Mouse (Mus musculus) embryonic facial prominence, embryonic 12.5 days (tissue): ENCODE measurements around the gene Serpinb9d. TPM values are rescaled to one million over a fixed set of nuclear protein-coding genes. Genes with fewer than 3 reads are reported as not detected.
"Not testable (repeated sequence)": the region's sequence is repeated elsewhere in the genome, so short reads cannot be mapped to it uniquely, and the experiment has no call there.

Experiments used
- ATAC-seq: fragments of 200-750 bp; cut with Nextera tagmentation; 2 replicates; pipeline ENCODE4 v1.8.0; 2017; ENCODE audit not compliant: insufficient number of reproducible peaks, insufficient read depth, low FRiP score, low TSS enrichment
- H3K27ac ChIP-seq: fragments of 300-500 bp; sonication (generic); 2 replicates; pipeline ENCODE4 v1.5.1; 2016; ENCODE audit warnings: mild to moderate bottlenecking
- H3K27me3 ChIP-seq: fragments of 300-500 bp; sonication (generic); 2 replicates; pipeline ENCODE4 v1.6.1; 2016; ENCODE audit warnings: mild to moderate bottlenecking, moderate library complexity
- H3K36me3 ChIP-seq: fragments of 300-500 bp; sonication (generic); 2 replicates; pipeline ENCODE4 v1.6.1; 2016; ENCODE audit warnings: mild to moderate bottlenecking
- H3K4me1 ChIP-seq: fragments of 300-500 bp; sonication (generic); 2 replicates; pipeline ENCODE4 v1.6.1; 2016
- H3K4me2 ChIP-seq: fragments of 300-500 bp; sonication (generic); replicated peaks from 2 replicates; pipeline ENCODE4 v1.6.1; 2016; ENCODE audit warnings: mild to moderate bottlenecking, moderate library complexity
- H3K4me3 ChIP-seq: fragments of 300-500 bp; sonication (generic); 2 replicates; pipeline ENCODE4 v1.5.1; 2016; ENCODE audit warnings: mild to moderate bottlenecking
- H3K9ac ChIP-seq: fragments of 300-500 bp; sonication (generic); 2 replicates; pipeline ENCODE4 v1.6.1; 2016; ENCODE audit warnings: mild to moderate bottlenecking, moderate library complexity
- H3K9me3 ChIP-seq: fragments of 300-500 bp; sonication (generic); 2 replicates; pipeline ENCODE4 v1.6.1; 2016; ENCODE audit warnings: mild to moderate bottlenecking, moderate library complexity
- WGBS: fragments of 180-500 bp; shearing (Covaris S2); methylation state at CpG from one replicate; pipeline ENCODE4 v1.1.7; 2016; 5-methylcytosine and 5-hydroxymethylcytosine counted together
- polyA plus RNA-seq: library from polyadenylated mRNA; unstranded; fragments of >200 nt; fragmentation: Nextera tagmentation; extraction: Ambion mirVana; gene quantifications from 2 replicates; pipeline ENCODE4 v1.2.1, GENCODE M21; 2016

Serpinb9d gene
- polyA plus RNA-seq = not detected in 2 replicates

DNA sequence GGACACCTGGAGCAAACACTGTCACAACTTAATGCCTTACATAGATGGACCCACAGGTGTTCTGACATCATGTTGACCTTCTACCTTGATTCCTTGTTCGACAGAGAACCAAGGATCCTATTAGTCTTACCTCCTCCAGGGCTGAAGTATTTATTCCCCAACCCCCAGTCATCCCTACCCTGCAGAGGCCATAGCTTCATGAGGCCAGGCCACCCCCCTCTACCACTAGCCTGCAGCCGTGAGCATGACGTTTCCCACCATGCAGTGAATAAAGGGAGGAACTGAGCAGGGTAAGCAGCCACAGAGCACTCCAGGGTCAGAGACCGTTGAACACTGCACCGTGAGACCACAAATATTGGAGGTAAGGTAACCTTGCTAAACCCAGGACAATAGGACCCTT, at the start of gene Serpinb9d:
Gene Serpinb9d, plus strand, starts transcription at position 301 of the 400 bp plus-strand sequence.
- Histone ChIP-seq H3K27ac (no peak within 1 kb of the TSS), H3K9me3 (no peaks in the 10 kb centered on the region)
- WGBS = 78% methylated on average over 5 of the region's 5 CpGs

DNA sequence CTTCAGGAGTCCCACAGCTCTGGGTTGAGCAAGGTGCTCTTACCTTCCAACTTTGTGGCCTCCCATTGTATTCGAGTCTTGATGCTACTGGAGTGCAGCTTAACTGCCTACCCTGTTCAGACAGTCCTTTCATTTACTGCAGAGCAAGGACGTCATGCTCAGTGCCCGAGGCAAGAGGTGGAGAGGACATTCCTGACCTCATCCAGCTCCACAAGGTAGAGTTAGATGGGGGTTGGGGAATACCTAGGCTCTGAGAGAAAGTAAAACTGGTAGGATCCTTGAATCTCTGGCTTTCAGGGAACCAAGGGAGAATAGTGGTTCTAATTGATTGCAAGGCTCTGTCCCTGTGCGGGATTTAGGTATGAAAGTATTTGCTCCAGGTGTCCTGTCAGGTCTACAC, 33.1 kb upstream of the Serpinb9d start, which contains the start of gene Serpinb9c:
Gene Serpinb9c, minus strand, starts transcription at position 101 of the 400 bp plus-strand sequence.
- no peak for ATAC-seq
- Histone ChIP-seq H3K27ac (no peak within 1 kb of the TSS), H3K4me1 (no peaks in the 10 kb centered on the region), H3K9me3 (0 out of 2 replicates have a peak, but pooled peaks cover 2% of the 10 kb centered on the region), H3K36me3 (no peaks in the 10 kb centered on the region), H3K4me3 (no peak within 1 kb of the TSS), H3K4me2 (no peak within 1 kb of the TSS), H3K9ac (no peak within 1 kb of the TSS), H3K27me3 (no peaks in the 10 kb centered on the region)
- 68% methylated on average over 4 of the region's 4 CpGs for WGBS

More for the DNA sequence above, at the start of gene Serpinb9d:
- Histone ChIP-seq H3K4me1 (no peaks in the 10 kb centered on the region), H3K4me3 (no peak within 1 kb of the TSS), H3K4me2 (no peak within 1 kb of the TSS), H3K36me3 (no peaks in the 10 kb centered on the region), H3K27me3 (no peaks in the 10 kb centered on the region), H3K9ac (no peak within 1 kb of the TSS)
- ATAC-seq = no peak

DNA sequence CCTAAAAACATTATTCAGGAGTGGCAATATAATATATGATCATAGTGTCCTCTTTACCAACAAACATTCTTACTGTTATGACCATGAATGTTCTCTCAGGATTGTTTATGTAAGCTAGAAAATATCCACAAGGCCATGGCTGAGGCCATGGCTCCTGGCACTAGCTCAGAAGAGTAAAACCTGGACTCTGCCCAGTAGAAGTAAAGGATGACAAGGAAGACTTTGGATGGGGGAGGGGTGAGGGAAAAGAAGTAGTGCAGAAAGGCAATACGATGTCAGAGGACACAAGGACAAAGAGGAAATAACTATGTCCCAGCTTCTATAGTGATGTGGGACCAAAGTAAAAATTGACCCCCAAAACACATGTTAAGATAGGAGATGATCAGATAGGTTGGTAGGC, 2.3 kb upstream of the Serpinb9d start:
- 82% methylated on average over 1 of the region's 1 CpGs for WGBS
- not testable (repeated sequence) for H3K4me1 ChIP-seq

DNA sequence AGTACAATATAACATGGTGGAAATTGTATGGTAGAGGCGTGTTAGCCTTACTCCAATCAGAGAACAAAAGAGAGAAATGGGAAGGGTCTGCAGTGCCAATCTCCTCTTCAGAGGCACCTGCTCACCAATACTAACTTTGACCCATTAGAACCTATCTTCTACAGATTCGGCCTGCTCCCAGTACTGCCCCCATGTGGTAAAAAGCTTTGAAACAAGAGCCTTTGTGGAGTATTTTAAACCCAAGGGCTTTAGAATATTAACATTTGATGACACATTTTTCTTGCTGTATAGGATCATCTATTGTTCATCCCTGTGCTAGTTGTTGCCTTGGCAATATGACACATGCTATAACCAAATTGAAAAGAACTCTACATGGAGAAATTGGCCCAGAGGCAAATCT, 7.0 kb downstream of the Serpinb9d start:
- Histone ChIP-seq H3K27ac (no peak overlapping the region), H3K9ac (no peak overlapping the region), H3K27me3 (no peaks in the 10 kb centered on the region), H3K4me1 (no peaks in the 10 kb centered on the region), H3K9me3 (no peaks in the 10 kb centered on the region; the same call in 1 of the 2 replicates), H3K4me2 (no peak overlapping the region), H3K4me3 (no peak overlapping the region), H3K36me3 (no peaks in the 10 kb centered on the region)
- WGBS = 53% methylated on average over 2 of the region's 2 CpGs
- no peak for ATAC-seq

More for the DNA sequence above, 2.3 kb upstream of the Serpinb9d start:
- not testable (repeated sequence) for H3K9ac ChIP-seq, H3K9me3 ChIP-seq, H3K36me3 ChIP-seq, H3K4me3 ChIP-seq, H3K27me3 ChIP-seq, H3K4me2 ChIP-seq, ATAC-seq, H3K27ac ChIP-seq

DNA sequence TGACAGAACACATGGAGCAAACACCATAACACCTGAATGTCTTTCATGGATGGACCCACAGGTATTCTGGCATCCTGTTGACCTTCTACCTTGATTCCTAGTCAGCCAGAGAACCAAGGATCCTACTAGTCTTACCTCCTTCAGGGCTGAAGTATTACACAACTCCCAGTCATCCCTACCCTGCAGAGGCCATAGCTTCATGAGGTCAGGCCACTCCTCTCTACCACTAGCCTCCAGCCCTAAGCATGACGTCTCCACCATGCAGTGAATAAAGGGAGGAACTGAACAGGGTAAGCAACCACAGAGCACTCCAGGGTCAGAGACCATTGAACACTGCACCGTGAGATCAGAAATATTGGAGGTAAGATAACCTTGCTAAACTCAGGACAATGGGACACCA, 56.6 kb downstream of the Serpinb9d start, which contains the start of gene Serpinb9e:
Gene Serpinb9e, plus strand, starts transcription at position 301 of the 400 bp plus-strand sequence.
- not testable (repeated sequence) for H3K9me3 ChIP-seq, ATAC-seq
- WGBS = 81% methylated on average over 2 of the region's 2 CpGs

More for the DNA sequence above, 56.6 kb downstream of the Serpinb9d start, which contains the start of gene Serpinb9e:
- H3K9ac ChIP-seq, H3K27ac ChIP-seq, H3K27me3 ChIP-seq, H3K4me2 ChIP-seq, H3K4me1 ChIP-seq, H3K4me3 ChIP-seq, H3K36me3 ChIP-seq: not testable (repeated sequence)

Other genes with a start within 250 kb of the Serpinb9d start
- gene Serpinb6b, start 227.8 kb upstream of the Serpinb9d start, polyA plus RNA-seq = 1.0 and 1.1 TPM in 2 replicates
- gene Serpinb9, start 189.7 kb upstream of the Serpinb9d start, polyA plus RNA-seq = 2.2 and 2.6 TPM in 2 replicates
- 0.08 TPM in 1 of 2 replicates, not detected in the other for gene Serpinb9b, start 165.5 kb upstream of the Serpinb9d start, polyA plus RNA-seq
- gene Serpinb1b, start 114.4 kb upstream of the Serpinb9d start, polyA plus RNA-seq = 0.15 and 1.3 TPM in 2 replicates
- gene Serpinb9c, start 33.2 kb upstream of the Serpinb9d start, polyA plus RNA-seq = not detected in 2 replicates
- not detected in 2 replicates for gene Serpinb9e, start 56.7 kb downstream of the Serpinb9d start, polyA plus RNA-seq
- not detected in 2 replicates for gene Serpinb9f, start 131.1 kb downstream of the Serpinb9d start, polyA plus RNA-seq
- not detected in 2 replicates for gene Gm11397, start 202.8 kb downstream of the Serpinb9d start, polyA plus RNA-seq